Mouse (Mus musculus) CH12.LX (cell line): ENCODE results near the gene Nle1. TPM values are rescaled to one million over a fixed set of nuclear protein-coding genes. Genes with fewer than 3 reads are reported as not detected.

Experiments
- DNase-seq: peaks from one replicate; pipeline ENCODE4 v3.0.0-alpha.2; 2013; ENCODE audit errors: extremely low read depth
- H3K27ac ChIP-seq: 2 replicates; pipeline ENCODE4 v1.5.1; 2012; ENCODE audit warnings: low read depth, mild to moderate bottlenecking, control low read depth, moderate library complexity; ENCODE audit not compliant: insufficient read depth
- H3K27me3 ChIP-seq: replicated peaks from 2 replicates; pipeline ENCODE3; 2012; ENCODE audit warnings: inconsistent platforms
- H3K36me3 ChIP-seq, 2 experiments: replicated peaks in 1 of 2; 2 replicates each; pipeline versions ENCODE3 to v1.6.1; 2012; ENCODE audit warnings: inconsistent platforms in 1 of 2, low read length in 1 of 2, mild to moderate bottlenecking in 1 of 2, mixed read lengths in 1 of 2, moderate library complexity in 1 of 2; ENCODE audit not compliant: control insufficient read depth in 1 of 2, insufficient read depth in 1 of 2
- H3K4me1 ChIP-seq, 2 experiments: 2 replicates each; pipeline ENCODE4 v1.6.1; 2012; ENCODE audit warnings: inconsistent platforms in 1 of 2, moderate library complexity in 1 of 2; ENCODE audit not compliant: insufficient read depth in 2 of 2, control insufficient read depth in 1 of 2
- H3K4me2 ChIP-seq: 2 replicates; pipeline ENCODE4 v1.6.1; 2012; ENCODE audit warnings: low read depth, mild to moderate bottlenecking, control low read depth; ENCODE audit not compliant: poor library complexity, insufficient read depth, severe bottlenecking
- H3K4me3 ChIP-seq, 3 experiments: fragments of 150-350 bp in 1 of 3; sonication (generic) in 1 of 3; replicated peaks in 1 of 3; 2 replicates each; pipeline versions ENCODE3 to v1.5.1; 2011 to 2012; ENCODE audit warnings: low read depth in 2 of 3, low read length in 2 of 3, mild to moderate bottlenecking in 2 of 3, moderate library complexity in 2 of 3, control low read depth in 1 of 3, improper control_type of control experiment in 1 of 3, inconsistent platforms in 1 of 3, mixed read lengths in 1 of 3; ENCODE audit not compliant: poor library complexity in 1 of 3
- H3K79me2 ChIP-seq: replicated peaks from 2 replicates; pipeline ENCODE4 v1.6.1; 2012; ENCODE audit warnings: mild to moderate bottlenecking, moderate library complexity; ENCODE audit not compliant: control insufficient read depth, poor library complexity, insufficient read depth, severe bottlenecking; ENCODE audit errors: extremely low read depth
- H3K9ac ChIP-seq: 2 replicates; pipeline ENCODE4 v1.6.1; 2012; ENCODE audit warnings: low read depth, mild to moderate bottlenecking, control low read depth, moderate library complexity; ENCODE audit not compliant: insufficient read depth
- H3K9me3 ChIP-seq: replicated peaks from 2 replicates; pipeline ENCODE3; 2012; ENCODE audit warnings: low read length, inconsistent platforms, mixed read lengths
- BHLHE40 ChIP-seq: IDR thresholded peaks from 2 replicates; pipeline ENCODE4 v1.6.1; 2011; ENCODE audit warnings: mild to moderate bottlenecking, low read depth, low read length, improper control_type of control experiment
- CHD2 ChIP-seq: IDR thresholded peaks from 2 replicates; pipeline ENCODE4 v1.6.1; 2011; ENCODE audit warnings: low read length, improper control_type of control experiment
- ELF1 ChIP-seq: IDR thresholded peaks from 2 replicates; pipeline ENCODE4 v1.6.1; 2014; ENCODE audit warnings: low read depth, mild to moderate bottlenecking, inconsistent platforms, low read length, improper control_type of control experiment
- IRF4 ChIP-seq: IDR thresholded peaks from 2 replicates; pipeline ENCODE4 v1.6.1; 2014; ENCODE audit warnings: low read depth, mild to moderate bottlenecking, inconsistent platforms, low read length, improper control_type of control experiment
- JUN ChIP-seq: IDR thresholded peaks from 2 replicates; pipeline ENCODE4 v1.6.1; 2011; ENCODE audit warnings: low read depth, mild to moderate bottlenecking, low read length, improper control_type of control experiment, moderate library complexity; ENCODE audit not compliant: insufficient read depth
- JUND ChIP-seq: conservative IDR thresholded peaks from 2 replicates; pipeline ENCODE4 v1.6.1; 2011; ENCODE audit warnings: low read depth, low read length, improper control_type of control experiment
- KAT2A ChIP-seq: IDR thresholded peaks from 2 replicates; pipeline ENCODE4 v1.6.1; 2012; ENCODE audit warnings: low read length, improper control_type of control experiment, inconsistent platforms; ENCODE audit not compliant: insufficient replicate concordance
- MAFK ChIP-seq: IDR thresholded peaks from 2 replicates; pipeline ENCODE4 v1.6.1; 2011; ENCODE audit warnings: low read length, improper control_type of control experiment; ENCODE audit not compliant: insufficient replicate concordance
- MEF2A ChIP-seq: IDR thresholded peaks from 2 replicates; pipeline ENCODE4 v1.6.1; 2014; ENCODE audit warnings: low read depth, mild to moderate bottlenecking, inconsistent platforms, low read length, improper control_type of control experiment, borderline replicate concordance
- MXI1 ChIP-seq: IDR thresholded peaks from 2 replicates; pipeline ENCODE4 v1.6.1; 2011; ENCODE audit warnings: mild to moderate bottlenecking, low read depth, low read length, improper control_type of control experiment
- MYC ChIP-seq: IDR thresholded peaks from 2 replicates; pipeline ENCODE4 v1.6.1; 2011; ENCODE audit warnings: low read depth, mild to moderate bottlenecking, improper control_type of control experiment, low read length
- NRF1 ChIP-seq: IDR thresholded peaks from 2 replicates; pipeline ENCODE4 v1.6.1; 2014; ENCODE audit warnings: low read depth, mild to moderate bottlenecking, inconsistent platforms, low read length, improper control_type of control experiment, moderate library complexity
- PAX5 ChIP-seq: IDR thresholded peaks from 2 replicates; pipeline ENCODE4 v1.6.1; 2012; ENCODE audit warnings: low read length, inconsistent platforms, mixed read lengths
- POLR2A ChIP-seq: IDR thresholded peaks from 2 replicates; pipeline ENCODE4 v1.6.1; 2011; ENCODE audit warnings: low read depth, mild to moderate bottlenecking, improper control_type of control experiment, low read length
- RAD21 ChIP-seq: IDR thresholded peaks from 2 replicates; pipeline ENCODE4 v1.6.1; 2011; ENCODE audit warnings: low read depth, mild to moderate bottlenecking, low read length, improper control_type of control experiment, moderate library complexity
- RCOR1 ChIP-seq: conservative IDR thresholded peaks from 2 replicates; pipeline ENCODE4 v1.6.1; 2012; ENCODE audit warnings: low read depth, mild to moderate bottlenecking, inconsistent platforms, low read length, improper control_type of control experiment
- SMC3 ChIP-seq: IDR thresholded peaks from 2 replicates; pipeline ENCODE4 v1.6.1; 2011; ENCODE audit warnings: low read depth, low read length, improper control_type of control experiment
- TCF12 ChIP-seq: IDR thresholded peaks from 2 replicates; pipeline ENCODE4 v1.6.1; 2014; ENCODE audit warnings: low read depth, mild to moderate bottlenecking, inconsistent platforms, low read length, improper control_type of control experiment
- USF2 ChIP-seq: conservative IDR thresholded peaks from 2 replicates; pipeline ENCODE4 v1.6.1; 2011; ENCODE audit warnings: low read depth, low read length, improper control_type of control experiment
- ZC3H11A ChIP-seq: IDR thresholded peaks from 2 replicates; pipeline ENCODE4 v1.6.1; 2012; ENCODE audit warnings: low read depth, mild to moderate bottlenecking, inconsistent platforms, low read length, improper control_type of control experiment
- ZMIZ1 ChIP-seq: IDR thresholded peaks from 2 replicates; pipeline ENCODE4 v1.6.1; 2012; ENCODE audit warnings: low read depth, mild to moderate bottlenecking, inconsistent platforms, low read length, improper control_type of control experiment
- dilution Hi-C: fragments of 300-500 bp; cut with MboI; formaldehyde crosslinking; loops from 2 replicates; pipeline ENCODE4 v1.14.3; 2020; ENCODE audit warnings: low sequenced_read_pairs; ENCODE audit not compliant: extremely low pct_unique_long_range_greater_than_20kb, extremely low pct_ligation_motif_present
- in situ Hi-C: fragments of 300-500 bp; cut with MboI; formaldehyde crosslinking; loops from 3 replicates; pipeline ENCODE4 v1.14.3; 2019; ENCODE audit warnings: low sequenced_read_pairs, low pct_ligation_motif_present, low pct_unique_long_range_greater_than_20kb, mixed read lengths
- polyA plus RNA-seq: library from polyadenylated mRNA; unstranded; fragments of >175 nt; gene quantifications from 2 replicates; pipeline ENCODE4 v1.2.1, GENCODE M21; 2012; ENCODE audit warnings: low read depth; ENCODE audit not compliant: insufficient read length
- total RNA-seq, 2 experiments: library from RNA; depleted of rRNA; stranded (reverse); fragments of 300-350 nt in 1 of 2; fragments of >200 nt in 1 of 2; gene quantifications; 2 replicates each; pipeline ENCODE4 v1.2.3; 2012 to 2014

Gene Nle1
- total and polyA plus RNA-seq, 3 experiments, result 54.9 to 107 (median 69.1) TPM

DNA sequence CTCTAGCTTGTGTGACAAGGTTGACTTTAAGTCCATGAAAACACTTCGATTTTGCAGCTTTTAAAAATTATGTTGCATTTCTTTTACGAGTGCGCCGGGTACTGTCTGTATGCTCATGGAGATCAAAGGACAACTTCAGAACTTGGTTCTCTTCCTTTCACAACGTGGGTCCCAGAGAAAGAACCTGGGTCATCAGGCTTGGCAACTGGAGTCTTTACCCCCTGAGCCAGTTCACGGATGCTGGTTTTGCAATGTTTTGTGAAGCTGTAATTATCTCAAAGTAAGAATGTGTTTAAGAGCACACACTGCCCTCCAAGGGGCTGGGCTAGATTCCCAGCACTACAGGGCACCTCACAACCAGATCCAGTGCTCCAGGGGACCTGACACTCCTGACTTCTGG is 54.1 kb downstream of the Nle1 start:
- H3K9me3 ChIP-seq, result peaks cover 3% of the 10 kb centered on the region
- no peak overlapping the region for H3K4me2 ChIP-seq
- H3K79me2 ChIP-seq, result peaks cover 13% of the 10 kb centered on the region
- H3K4me3 ChIP-seq, result no peak overlapping the region
- H3K27me3 ChIP-seq, result no peaks in the 10 kb centered on the region
- H3K27ac ChIP-seq, result no peak overlapping the region
- H3K4me1 ChIP-seq, result no peaks in the 10 kb centered on the region; a peak in 1 of 4 replicates
- no peak overlapping the region for H3K9ac ChIP-seq
- TF ChIP-seq MAFK (no peak), RAD21 (no peak), TCF12 (no peak), JUN (no peak), MEF2A (no peak), MXI1 (no peak), SMC3 (no peak), PAX5 (no peak), ELF1 (no peak), BHLHE40 (no peak)
- in situ Hi-C loops (no loop called here), dilution Hi-C loops (no loop called here)
- H3K36me3 ChIP-seq, result peaks cover 0 to 2% of the 10 kb centered on the region in 2 experiments
- no peak for DNase-seq

DNA sequence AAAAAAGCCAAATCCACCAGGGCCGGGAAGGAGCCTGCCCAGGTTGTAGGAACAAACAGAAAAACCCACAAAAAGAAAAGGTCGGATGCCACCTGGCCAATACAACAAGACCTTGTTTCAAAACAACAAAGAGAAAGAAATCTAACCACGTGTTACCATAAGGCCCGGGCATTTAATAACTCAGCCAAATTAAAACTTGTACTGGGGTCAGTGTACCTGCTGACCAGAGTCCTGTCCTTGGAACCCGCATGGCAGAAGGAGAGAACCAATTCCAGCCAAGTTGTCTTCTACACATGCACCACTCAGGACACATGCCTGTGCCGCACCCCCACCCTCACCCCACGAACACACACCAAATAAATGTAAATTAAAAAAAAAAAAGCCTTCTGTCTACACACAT is 55.3 kb downstream of the Nle1 start:
- Histone ChIP-seq H3K9me3 (peaks cover 3% of the 10 kb centered on the region), H3K9ac (peak overlapping the region; percentile 32; the same call in 1 of the 2 replicates), H3K36me3 (peaks cover 0 to 4% of the 10 kb centered on the region in 2 experiments), H3K4me2 (peak overlapping the region; percentile 57), H3K27me3 (no peaks in the 10 kb centered on the region), H3K4me1 (no peaks in the 10 kb centered on the region; a peak in 1 of 4 replicates), H3K4me3 (no peak overlapping the region), H3K27ac (peak overlapping the region; percentile 75; the same call in 1 of the 2 replicates), H3K79me2 (peaks cover 13% of the 10 kb centered on the region)
- dilution Hi-C loops, result no loop called here
- in situ Hi-C loops, result no loop called here
- no peak for DNase-seq
- TF ChIP-seq NRF1 (no peak), JUND (no peak), MAFK (no peak), MYC (0 out of 2 replicates have a peak, but pooled peaks have one; percentile 8), ZMIZ1 (no peak), CHD2 (no peak), MXI1 (peak; percentile 3; the same call in 1 of the 2 replicates), KAT2A (no peak), USF2 (no peak), POLR2A (no peak), IRF4 (no peak), ZC3H11A (no peak), RCOR1 (no peak)
